Mouse (Mus musculus): ENCODE data around the gene Vash1. TPM values are rescaled to one million over a fixed set of nuclear protein-coding genes. Genes with fewer than 3 reads are reported as not detected.

The Vash1 gene
- polyA plus RNA-seq, 1 experiment from 2014 or later, result 34.0 TPM

- WGBS, result 82% methylated on average over 9 of the region's 9 CpGs
- ATAC-seq (ENCODE audit: low read depth), result no peak
- no peak overlapping the region for H3K9ac ChIP-seq
Observed at GRCm38 (mm10) chr12:86685275-86685674, 6.8 kb downstream of the Vash1 start.

GRCm38 (mm10) chr12:86686551-86687330 is 8.2 kb downstream of the Vash1 start:
- H3K9ac ChIP-seq, result no peak overlapping the region
- no peak overlapping the region for H3K4me3 ChIP-seq
- H3K9me3 ChIP-seq, result no peaks in the 10 kb centered on the region
- ATAC-seq (ENCODE audit: low read depth), result no peak
- no peaks in the 10 kb centered on the region for H3K27me3 ChIP-seq
- H3K4me1 ChIP-seq (replicated peaks), result peaks cover 66% of the 10 kb centered on the region
- 0 out of 2 replicates have a peak overlapping the region, but pooled peaks have one; percentile 19 for H3K27ac ChIP-seq (replicated peaks)
- H3K36me3 ChIP-seq, result peaks cover 90% of the 10 kb centered on the region
- H3K4me2 ChIP-seq, result no peak overlapping the region
- 67% methylated on average over 13 of the region's 13 CpGs for WGBS

More at GRCm38 (mm10) chr12:86685275-86685674, 6.8 kb downstream of the Vash1 start:
- Histone ChIP-seq H3K9me3 (no peaks in the 10 kb centered on the region), H3K4me1 (replicated peaks) (peaks cover 66% of the 10 kb centered on the region), H3K4me3 (no peak overlapping the region), H3K27ac (replicated peaks) (0 out of 2 replicates have a peak overlapping the region, but pooled peaks have one; percentile 33), H3K27me3 (no peaks in the 10 kb centered on the region), H3K4me2 (no peak overlapping the region), H3K36me3 (peaks cover 75% of the 10 kb centered on the region)

DNA sequence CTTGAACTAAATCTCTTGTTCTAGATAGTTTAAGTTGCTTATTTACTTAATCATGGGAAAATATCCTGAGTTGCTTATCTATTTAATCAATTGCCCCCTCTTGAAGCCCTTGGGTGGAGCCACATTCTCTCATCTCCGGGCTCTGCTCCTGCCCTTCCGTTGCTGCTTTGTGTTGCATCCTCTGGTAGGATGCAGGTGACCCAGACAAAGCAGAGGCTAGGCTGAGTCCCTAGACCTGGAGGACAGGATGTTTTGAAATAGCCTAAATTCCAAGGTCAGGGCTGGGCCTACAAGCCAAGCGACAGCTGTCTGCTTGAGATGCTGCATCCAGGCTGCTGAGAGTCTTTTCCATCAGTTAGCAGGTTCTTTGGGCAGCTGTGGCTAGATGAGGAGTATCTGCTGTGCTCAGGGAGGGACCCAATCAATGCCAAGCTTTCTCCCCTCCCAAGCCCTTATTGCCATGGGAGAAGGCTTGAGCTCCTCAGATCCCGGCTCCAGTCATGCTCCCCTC is 9.0 kb downstream of the Vash1 start:
- Histone ChIP-seq H3K9ac (no peak overlapping the region), H3K4me2 (no peak overlapping the region), H3K9me3 (no peaks in the 10 kb centered on the region), H3K27ac (replicated peaks) (peak overlapping the region; percentile 28; the same call in 1 of the 2 replicates), H3K27me3 (no peaks in the 10 kb centered on the region), H3K36me3 (peaks cover 95% of the 10 kb centered on the region), H3K4me3 (no peak overlapping the region), H3K4me1 (replicated peaks) (peaks cover 58% of the 10 kb centered on the region)
- WGBS, result 87% methylated on average over 4 of the region's 4 CpGs
- ATAC-seq (ENCODE audit: low read depth), result no peak

- WGBS, result 75% methylated on average over 4 of the region's 4 CpGs
- peaks cover 53% of the 10 kb centered on the region for H3K4me1 ChIP-seq (replicated peaks)
- ATAC-seq (ENCODE audit: low read depth), result no peak
- no peak overlapping the region for H3K4me3 ChIP-seq
- no peak overlapping the region for H3K4me2 ChIP-seq
- H3K27ac ChIP-seq (replicated peaks), result peak overlapping the region; percentile 28; the same call in 1 of the 2 replicates
- no peak overlapping the region for H3K9ac ChIP-seq
- no peaks in the 10 kb centered on the region for H3K27me3 ChIP-seq
- H3K9me3 ChIP-seq, result no peaks in the 10 kb centered on the region
- H3K36me3 ChIP-seq, result peaks cover 96% of the 10 kb centered on the region
Observed at GRCm38 (mm10) chr12:86687971-86688573, 9.6 kb downstream of the Vash1 start.

- Histone ChIP-seq H3K36me3 (peaks cover 94% of the 10 kb centered on the region), H3K4me1 (replicated peaks) (peaks cover 44% of the 10 kb centered on the region), H3K27ac (replicated peaks) (no peak overlapping the region), H3K9me3 (no peaks in the 10 kb centered on the region), H3K4me3 (no peak overlapping the region), H3K9ac (no peak overlapping the region), H3K4me2 (no peak overlapping the region), H3K27me3 (no peaks in the 10 kb centered on the region)
- WGBS, result 96% methylated on average over 27 of the region's 27 CpGs
- ATAC-seq (ENCODE audit: low read depth), result no peak
Observed at GRCm38 (mm10) chr12:86688917-86689316, 10.4 kb downstream of the Vash1 start.

GRCm38 (mm10) chr12:86690700-86691485 is 12.4 kb downstream of the Vash1 start:
- H3K9me3 ChIP-seq, result no peaks in the 10 kb centered on the region
- H3K4me2 ChIP-seq, result no peak overlapping the region
- H3K9ac ChIP-seq, result 0 out of 2 replicates have a peak overlapping the region, but pooled peaks have one; percentile 3
- H3K4me3 ChIP-seq, result no peak overlapping the region
- no peak for ATAC-seq (ENCODE audit: low read depth)
- H3K4me1 ChIP-seq (replicated peaks), result peaks cover 26% of the 10 kb centered on the region
- 0 out of 2 replicates have a peak overlapping the region, but pooled peaks have one; percentile 6 for H3K27ac ChIP-seq (replicated peaks)
- no peaks in the 10 kb centered on the region for H3K27me3 ChIP-seq
- 69% methylated on average over 12 of the region's 12 CpGs for WGBS
- H3K36me3 ChIP-seq, result peaks cover 97% of the 10 kb centered on the region

DNA sequence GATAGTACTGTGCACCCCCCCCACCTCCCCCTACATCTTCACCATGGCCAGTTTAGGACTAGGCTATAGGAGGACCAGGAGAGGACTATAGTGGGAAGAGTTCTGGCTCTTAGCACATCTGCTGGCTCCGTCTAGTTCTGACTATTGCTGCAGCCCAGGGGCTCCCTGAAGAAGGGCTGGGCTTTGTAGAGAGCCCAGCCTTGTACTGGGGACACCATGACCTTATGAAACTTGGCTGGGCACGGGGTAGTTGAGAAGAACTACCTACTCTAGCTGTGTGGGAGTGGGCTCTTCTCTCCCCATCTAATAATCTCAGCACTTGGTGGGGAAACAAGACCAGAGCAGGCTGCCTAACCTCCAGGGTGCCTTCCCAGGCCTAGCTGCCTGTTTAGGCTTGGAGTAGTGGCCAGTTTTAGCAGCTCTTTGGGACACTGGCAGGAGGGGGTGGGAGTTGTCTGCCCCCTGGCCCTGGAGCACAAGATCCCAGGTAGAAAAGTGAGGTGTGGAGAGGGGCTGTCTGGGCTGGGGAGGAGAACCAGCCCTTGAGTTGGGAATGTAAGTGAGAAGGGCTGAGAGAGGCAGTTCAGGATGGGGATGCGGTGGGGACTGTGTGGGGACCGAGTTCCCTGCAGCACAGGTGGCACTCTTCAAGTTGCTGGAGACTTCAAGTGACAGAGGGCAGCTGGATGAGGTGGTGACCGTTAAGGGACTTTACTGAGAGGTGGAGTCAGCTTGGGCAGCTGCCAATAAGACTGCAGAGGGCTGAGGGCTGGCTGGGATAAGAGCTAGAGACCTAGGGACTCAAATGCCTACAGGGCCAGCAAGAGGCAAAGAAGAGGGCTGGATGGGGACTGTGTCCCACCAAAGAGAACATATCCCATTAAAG is 14.2 kb downstream of the Vash1 start:
- WGBS, result 81% methylated on average over 5 of the region's 5 CpGs
- no peaks in the 10 kb centered on the region for H3K27me3 ChIP-seq
- no peak for ATAC-seq (ENCODE audit: low read depth)
- no peak overlapping the region for H3K27ac ChIP-seq (replicated peaks)
- peaks cover 19% of the 10 kb centered on the region for H3K4me1 ChIP-seq (replicated peaks)
- 0 out of 2 replicates have a peak, but pooled peaks cover 3% of the 10 kb centered on the region for H3K9me3 ChIP-seq
- no peak overlapping the region for H3K4me3 ChIP-seq
- H3K9ac ChIP-seq, result no peak overlapping the region
- no peak overlapping the region for H3K4me2 ChIP-seq
- H3K36me3 ChIP-seq, result peaks cover 97% of the 10 kb centered on the region

DNA sequence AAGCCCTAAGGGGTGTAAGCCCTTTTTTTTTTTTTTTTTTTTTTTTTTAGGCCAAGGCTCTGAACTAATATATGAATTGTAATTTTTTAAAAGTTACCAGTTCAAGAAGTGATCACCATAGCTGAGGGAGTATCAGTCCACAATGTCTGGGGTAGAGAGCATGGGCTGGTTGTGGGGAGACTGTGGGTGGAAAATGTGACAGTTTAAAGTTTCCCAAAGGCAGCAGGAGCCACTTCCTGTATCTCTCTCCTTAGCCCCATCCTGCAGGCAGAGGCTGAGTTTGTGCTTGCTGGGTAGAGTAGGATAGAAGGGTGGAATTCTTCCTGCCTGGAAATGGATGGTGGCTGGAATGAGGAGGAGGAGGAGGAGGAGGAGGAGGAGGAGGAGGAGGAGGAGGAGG is 14.9 kb downstream of the Vash1 start:
- H3K27me3 ChIP-seq, result no peaks in the 10 kb centered on the region
- peaks cover 90% of the 10 kb centered on the region for H3K36me3 ChIP-seq
- H3K9me3 ChIP-seq, result 0 out of 2 replicates have a peak, but pooled peaks cover 3% of the 10 kb centered on the region
- no peak overlapping the region for H3K9ac ChIP-seq
- ATAC-seq (ENCODE audit: low read depth), result no peak
- no peak overlapping the region for H3K4me3 ChIP-seq
- peaks cover 25% of the 10 kb centered on the region for H3K4me1 ChIP-seq (replicated peaks)
- no peak overlapping the region for H3K4me2 ChIP-seq
- H3K27ac ChIP-seq (replicated peaks), result no peak overlapping the region

- Histone ChIP-seq H3K9me3 (0 out of 2 replicates have a peak, but pooled peaks cover 3% of the 10 kb centered on the region), H3K9ac (no peak overlapping the region), H3K27me3 (no peaks in the 10 kb centered on the region), H3K4me3 (no peak overlapping the region), H3K4me2 (no peak overlapping the region), H3K4me1 (replicated peaks) (peaks cover 34% of the 10 kb centered on the region), H3K27ac (replicated peaks) (no peak overlapping the region), H3K36me3 (peaks cover 80% of the 10 kb centered on the region)
- ATAC-seq (ENCODE audit: low read depth), result no peak
- 100% methylated on average over 1 of the region's 1 CpGs for WGBS
Observed at GRCm38 (mm10) chr12:86694441-86694840, 15.9 kb downstream of the Vash1 start.

DNA sequence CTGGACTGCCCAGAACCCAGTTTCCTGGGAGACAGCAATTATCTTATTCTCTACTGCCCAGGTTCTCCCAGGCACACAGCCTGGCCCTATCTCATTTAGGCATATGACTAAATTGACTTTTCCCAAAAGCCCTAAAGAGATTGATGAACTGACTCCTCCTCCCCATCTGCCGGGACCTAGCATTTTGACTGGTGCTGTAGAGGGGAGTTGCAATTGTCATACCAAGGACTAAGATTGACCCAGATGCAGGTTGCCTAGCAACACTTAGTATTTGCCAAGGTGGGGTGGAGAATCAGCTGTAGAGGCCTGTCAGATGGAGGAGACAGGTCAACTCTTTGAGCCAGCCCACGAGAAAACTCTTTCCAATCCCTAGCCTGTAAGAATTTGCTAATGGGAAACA is 19.5 kb downstream of the Vash1 start:
- no peaks in the 10 kb centered on the region for H3K27me3 ChIP-seq
- no peak for ATAC-seq (ENCODE audit: low read depth)
- WGBS, result 47% methylated on average over 2 of the region's 2 CpGs
- H3K27ac ChIP-seq (replicated peaks), result 0 out of 2 replicates have a peak overlapping the region, but pooled peaks have one; percentile 79
- peaks cover 39% of the 10 kb centered on the region for H3K4me1 ChIP-seq (replicated peaks)
- H3K4me3 ChIP-seq, result no peak overlapping the region
- peaks cover 44% of the 10 kb centered on the region for H3K36me3 ChIP-seq
- no peak overlapping the region for H3K9ac ChIP-seq
- 0 out of 2 replicates have a peak, but pooled peaks cover 3% of the 10 kb centered on the region for H3K9me3 ChIP-seq
- no peak overlapping the region for H3K4me2 ChIP-seq

DNA sequence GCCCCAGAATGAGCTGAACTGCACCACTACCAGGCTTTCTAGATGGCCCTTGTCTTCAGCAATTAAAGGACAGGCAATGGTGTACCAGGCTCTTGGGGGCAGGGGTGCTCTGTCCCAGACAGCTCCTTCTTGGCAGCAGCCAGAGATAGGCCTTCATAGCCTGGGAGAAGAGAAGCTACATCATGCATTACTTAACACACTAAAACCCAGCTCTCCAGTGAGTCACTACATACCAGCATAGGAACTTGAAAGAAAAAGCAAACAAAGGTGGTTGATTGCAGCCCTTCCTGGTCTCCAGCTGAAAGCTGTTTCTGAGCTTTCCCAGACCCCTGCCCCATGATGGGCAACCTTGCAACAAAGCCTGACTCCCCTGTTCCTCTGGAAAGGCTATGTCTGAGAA is 20.0 kb downstream of the Vash1 start:
- Histone ChIP-seq H3K9me3 (0 out of 2 replicates have a peak, but pooled peaks cover 3% of the 10 kb centered on the region), H3K27ac (replicated peaks) (peak overlapping the region; percentile 79), H3K36me3 (peaks cover 45% of the 10 kb centered on the region), H3K4me1 (replicated peaks) (peaks cover 39% of the 10 kb centered on the region), H3K9ac (no peak overlapping the region), H3K4me2 (no peak overlapping the region), H3K27me3 (no peaks in the 10 kb centered on the region), H3K4me3 (no peak overlapping the region)
- ATAC-seq (ENCODE audit: low read depth), result no peak
